9 mouse cellular contexts compared by ENCODE assay signal in genomic region chr15:98954425-98955253, GRCm38 (mm10). TPM values are rescaled to one million over a fixed set of nuclear protein-coding genes. Genes with fewer than 3 reads are reported as not detected.
DNase-seq lines count a peak whose midpoint lies in the region; ATAC-seq and TF ChIP-seq lines count a peak whose summit lies in the region.
"Had no signal": no experiment of that assay in that cellular context is flagged by ENCODE, and none has a peak within 500 bp of the region (broad histone marks: within the 10 kb centered on the region; RNA-seq: fewer than 3 reads in every experiment).

No protein-coding gene starts in this region.

- no peaks in the 10 kb centered on the region for H3K27me3 ChIP-seq in embryonic facial prominence, embryonic 11.5 days (ENCODE audit: control insufficient read depth, insufficient read depth, low read length)
- H3K27me3 ChIP-seq in hindbrain, postnatal 0 days (ENCODE audit: insufficient read depth, low read length), result no peaks in the 10 kb centered on the region
- H3K27me3 ChIP-seq in midbrain, postnatal 0 days (ENCODE audit: insufficient read depth, low read length), result no peaks in the 10 kb centered on the region

- H3K4me3 ChIP-seq in embryonic facial prominence, embryonic 11.5 days (ENCODE audit: low read depth, low read length), result 0 out of 2 replicates have a peak overlapping the region, but pooled peaks have one; percentile 1
- H3K4me3 ChIP-seq in hindbrain, postnatal 0 days (ENCODE audit: low read length), result peak overlapping the region; percentile 90
- peak overlapping the region; percentile 62 for H3K4me3 ChIP-seq in midbrain, postnatal 0 days (ENCODE audit: low read depth, low read length)

- peak; percentile 63 to 76 for DNase-seq in cerebellum, adult 18-20 months
- no peak for DNase-seq in cerebellum, postnatal 4 days (ENCODE audit: low spot score in 2 of 2)
- peak; percentile 49 for DNase-seq in A20 (ENCODE audit: low read depth, low spot score)
- peak; percentile 63 for DNase-seq in embryonic facial prominence, embryonic 11.5 days (ENCODE audit: low spot score)
- DNase-seq in hindbrain, postnatal 0 days (ENCODE audit: low spot score), result peak; percentile 81
- DNase-seq in midbrain, postnatal 0 days (ENCODE audit: low spot score), result peak; percentile 78
- DNase-seq in adrenal gland, postnatal 4 days (ENCODE audit: low spot score in 2 of 2), result no peak

- H3K4me2 ChIP-seq in embryonic facial prominence, embryonic 11.5 days (ENCODE audit: low read depth, low read length), result peak overlapping the region; percentile 26
- H3K4me2 ChIP-seq in hindbrain, postnatal 0 days (ENCODE audit: low read depth, low read length), result peak overlapping the region; percentile 76
- H3K4me2 ChIP-seq in midbrain, postnatal 0 days (ENCODE audit: low read depth, low read length, poor library complexity, severe bottlenecking), result peak overlapping the region; percentile 83

- H3K9me3 ChIP-seq in embryonic facial prominence, embryonic 11.5 days (replicated peaks; ENCODE audit: control insufficient read depth, low read length), result no peaks in the 10 kb centered on the region
- no peaks in the 10 kb centered on the region for H3K9me3 ChIP-seq in hindbrain, postnatal 0 days (ENCODE audit: low read length)
- no peaks in the 10 kb centered on the region for H3K9me3 ChIP-seq in midbrain, postnatal 0 days (ENCODE audit: low read length)

- H3K9ac ChIP-seq in embryonic facial prominence, embryonic 11.5 days (replicated peaks; ENCODE audit: low read length), result peak overlapping the region; percentile 69
- peak overlapping the region; percentile 81 for H3K9ac ChIP-seq in hindbrain, postnatal 0 days (replicated peaks; ENCODE audit: low read length)
- peak overlapping the region; percentile 75 for H3K9ac ChIP-seq in midbrain, postnatal 0 days (replicated peaks; ENCODE audit: low read length, poor library complexity, severe bottlenecking)

- no peak for ATAC-seq in embryonic facial prominence, embryonic 11.5 days (replicated peaks; ENCODE audit: insufficient number of reproducible peaks, low FRiP score, low TSS enrichment, low read depth)
- no peak for ATAC-seq in hindbrain, postnatal 0 days
- ATAC-seq in midbrain, postnatal 0 days (ENCODE audit: low FRiP score), result no peak
- ATAC-seq in erythroid progenitor cell, adult 5-6 weeks (replicated peaks; ENCODE audit: low FRiP score, poor library complexity, severe bottlenecking), result no peak

- no peak for TF ChIP-seq CTCF in hindbrain, postnatal 0 days (IDR thresholded peaks at IDR 0.05; ENCODE audit: low read depth)
- TF ChIP-seq CTCF in midbrain, postnatal 0 days (IDR thresholded peaks at IDR 0.05), result no peak

- 12% methylated on average over 14 of the region's 14 CpGs for WGBS in embryonic facial prominence, embryonic 11.5 days
- 4% methylated on average over 14 of the region's 14 CpGs for WGBS in hindbrain, postnatal 0 days
- WGBS in midbrain, postnatal 0 days, result 5% methylated on average over 14 of the region's 14 CpGs

- H3K4me1 ChIP-seq in embryonic facial prominence, embryonic 11.5 days (ENCODE audit: control insufficient read depth, insufficient read depth, low read length), result no peaks in the 10 kb centered on the region
- no peaks in the 10 kb centered on the region; the same call in 1 of the 2 replicates for H3K4me1 ChIP-seq in hindbrain, postnatal 0 days (ENCODE audit: insufficient read depth, low read length)
- H3K4me1 ChIP-seq in midbrain, postnatal 0 days (ENCODE audit: insufficient read depth, low read length), result no peaks in the 10 kb centered on the region

- no peaks in the 10 kb centered on the region; the same call in 1 of the 2 replicates for H3K36me3 ChIP-seq in embryonic facial prominence, embryonic 11.5 days (replicated peaks; ENCODE audit: control insufficient read depth, insufficient read depth, low read depth, low read length)
- H3K36me3 ChIP-seq in hindbrain, postnatal 0 days (ENCODE audit: insufficient read depth, low read length), result no peaks in the 10 kb centered on the region; the same call in 1 of the 2 replicates
- peaks cover 4% of the 10 kb centered on the region; the same call in 1 of the 2 replicates for H3K36me3 ChIP-seq in midbrain, postnatal 0 days (ENCODE audit: insufficient read depth, low read length)

- H3K27ac ChIP-seq in embryonic facial prominence, embryonic 11.5 days (replicated peaks; ENCODE audit: low read depth, low read length), result peak overlapping the region; percentile 65
- peak overlapping the region; percentile 100 for H3K27ac ChIP-seq in hindbrain, postnatal 0 days
- peak overlapping the region; percentile 94 for H3K27ac ChIP-seq in midbrain, postnatal 0 days (ENCODE audit: low read depth, low read length)
- H3K27ac ChIP-seq: macrophage had no signal

RNA-seq across cellular contexts. Expression of gene Tuba1a, which starts 1.1 kb away (rescaled TPM):
- polyA plus RNA-seq in embryonic facial prominence, embryonic 11.5 days (2014; fragmentation: Nextera tagmentation; extraction: Ambion mirVana), result 3,177 and 3,658 TPM in 2 replicates
- 18,723 and 19,179 TPM in 2 replicates for total RNA-seq in hindbrain, postnatal 0 days (2014; rRNA removed)
- 11,647 and 12,500 TPM in 2 replicates for polyA plus RNA-seq in hindbrain, postnatal 0 days (2015; fragmentation: Nextera tagmentation; extraction: Ambion mirVana)
- total RNA-seq in midbrain, postnatal 0 days (2014; rRNA removed), result 17,447 and 20,461 TPM in 2 replicates
- polyA plus RNA-seq in midbrain, postnatal 0 days (2015; fragmentation: Nextera tagmentation; extraction: Ambion mirVana), result 15,641 and 16,823 TPM in 2 replicates
- total RNA-seq in erythroid progenitor cell, adult 5-6 weeks (2015; ENCODE audit: low replicate concordance), result 6.5 and 38.1 TPM in 2 replicates
- total RNA-seq in erythroid progenitor cell, adult 5-6 weeks (2017; ENCODE audit: low replicate concordance), result 5.9 and 9.6 TPM in 2 replicates
- total RNA-seq in adrenal gland, postnatal 4 days (2021), result 100 to 1,000 TPM; 323 to 446 TPM

RNA-seq across cellular contexts. Expression of gene Gm49450, which starts 1.3 kb away (rescaled TPM):
- polyA plus RNA-seq in embryonic facial prominence, embryonic 11.5 days (2014; fragmentation: Nextera tagmentation; extraction: Ambion mirVana), result not detected in 2 replicates
- 1,661 and 1,767 TPM in 2 replicates for total RNA-seq in hindbrain, postnatal 0 days (2014; rRNA removed)
- not detected in 2 replicates for polyA plus RNA-seq in hindbrain, postnatal 0 days (2015; fragmentation: Nextera tagmentation; extraction: Ambion mirVana)
- 1,797 and 2,945 TPM in 2 replicates for total RNA-seq in midbrain, postnatal 0 days (2014; rRNA removed)
- polyA plus RNA-seq in midbrain, postnatal 0 days (2015; fragmentation: Nextera tagmentation; extraction: Ambion mirVana), result not detected in 2 replicates
- not detected in 2 replicates for total RNA-seq in erythroid progenitor cell, adult 5-6 weeks (2015; ENCODE audit: low replicate concordance)
- total RNA-seq in erythroid progenitor cell, adult 5-6 weeks (2017; ENCODE audit: low replicate concordance), result not detected in 2 replicates
- not detected for total RNA-seq in adrenal gland, postnatal 4 days (2021)

RNA-seq across cellular contexts. Expression of gene Tuba1b, which starts 20.3 kb away (rescaled TPM):
- polyA plus RNA-seq in embryonic facial prominence, embryonic 11.5 days (2014; fragmentation: Nextera tagmentation; extraction: Ambion mirVana), result 2,291 and 2,381 TPM in 2 replicates
- 3,512 and 3,813 TPM in 2 replicates for total RNA-seq in hindbrain, postnatal 0 days (2014; rRNA removed)
- polyA plus RNA-seq in hindbrain, postnatal 0 days (2015; fragmentation: Nextera tagmentation; extraction: Ambion mirVana), result 1,613 and 1,711 TPM in 2 replicates
- 2,522 and 3,264 TPM in 2 replicates for total RNA-seq in midbrain, postnatal 0 days (2014; rRNA removed)
- 1,582 and 1,796 TPM in 2 replicates for polyA plus RNA-seq in midbrain, postnatal 0 days (2015; fragmentation: Nextera tagmentation; extraction: Ambion mirVana)
- 2,503 and 2,754 TPM in 2 replicates for total RNA-seq in erythroid progenitor cell, adult 5-6 weeks (2015; ENCODE audit: low replicate concordance)
- 632 and 670 TPM in 2 replicates for total RNA-seq in erythroid progenitor cell, adult 5-6 weeks (2017; ENCODE audit: low replicate concordance)
- 100 to 1,000 TPM; 512 to 526 TPM for total RNA-seq in adrenal gland, postnatal 4 days (2021)

RNA-seq across cellular contexts. Expression of gene Lmbr1l, which starts 36.6 kb away (rescaled TPM):
- polyA plus RNA-seq in embryonic facial prominence, embryonic 11.5 days (2014; fragmentation: Nextera tagmentation; extraction: Ambion mirVana), result 3.9 and 7.1 TPM in 2 replicates
- total RNA-seq in hindbrain, postnatal 0 days (2014; rRNA removed), result 28.7 and 51.0 TPM in 2 replicates
- 20.0 and 20.9 TPM in 2 replicates for polyA plus RNA-seq in hindbrain, postnatal 0 days (2015; fragmentation: Nextera tagmentation; extraction: Ambion mirVana)
- total RNA-seq in midbrain, postnatal 0 days (2014; rRNA removed), result 46.0 and 56.9 TPM in 2 replicates
- polyA plus RNA-seq in midbrain, postnatal 0 days (2015; fragmentation: Nextera tagmentation; extraction: Ambion mirVana), result 19.6 and 21.7 TPM in 2 replicates
- 7.9 and 15.1 TPM in 2 replicates for total RNA-seq in erythroid progenitor cell, adult 5-6 weeks (2015; ENCODE audit: low replicate concordance)
- 9.0 and 12.1 TPM in 2 replicates for total RNA-seq in erythroid progenitor cell, adult 5-6 weeks (2017; ENCODE audit: low replicate concordance)
- 10 to 100 TPM; 41.5 to 45.9 TPM for total RNA-seq in adrenal gland, postnatal 4 days (2021)

RNA-seq across cellular contexts. Expression of gene Dhh, which starts 56.3 kb away (rescaled TPM):
- 0.76 and 1.3 TPM in 2 replicates for polyA plus RNA-seq in embryonic facial prominence, embryonic 11.5 days (2014; fragmentation: Nextera tagmentation; extraction: Ambion mirVana)
- 0.29 and 0.68 TPM in 2 replicates for total RNA-seq in hindbrain, postnatal 0 days (2014; rRNA removed)
- 0.85 and 1.0 TPM in 2 replicates for polyA plus RNA-seq in hindbrain, postnatal 0 days (2015; fragmentation: Nextera tagmentation; extraction: Ambion mirVana)
- 0.38 and 0.71 TPM in 2 replicates for total RNA-seq in midbrain, postnatal 0 days (2014; rRNA removed)
- 0.18 and 0.22 TPM in 2 replicates for polyA plus RNA-seq in midbrain, postnatal 0 days (2015; fragmentation: Nextera tagmentation; extraction: Ambion mirVana)
- not detected in 2 replicates for total RNA-seq in erythroid progenitor cell, adult 5-6 weeks (2015; ENCODE audit: low replicate concordance)
- total RNA-seq in erythroid progenitor cell, adult 5-6 weeks (2017; ENCODE audit: low replicate concordance), result not detected in 2 replicates
- total RNA-seq in adrenal gland, postnatal 4 days (2021), result 1 to 10 TPM; 2.1 to 2.9 TPM
- polyA plus RNA-seq: macrophage had no signal

Comparison
In these comparisons a context has a peak if more than half of its experiments do, and no peak if none do; other contexts are left out.
1. DNase-seq: peak in cerebellum, adult 18-20 months (2 of 2), A20 (single experiment), embryonic facial prominence, embryonic 11.5 days (single experiment), hindbrain, postnatal 0 days (single experiment) and midbrain, postnatal 0 days (single experiment); none in cerebellum, postnatal 4 days (0 of 2) and adrenal gland, postnatal 4 days (0 of 2).
2. H3K4me2 ChIP-seq: peak in every context shown above with its lines; median percentile 83 in midbrain, postnatal 0 days; 76 in hindbrain, postnatal 0 days; 26 in embryonic facial prominence, embryonic 11.5 days.
3. H3K4me3 ChIP-seq: peak in every context shown above with its lines; median percentile 90 in hindbrain, postnatal 0 days; 62 in midbrain, postnatal 0 days; 1 in embryonic facial prominence, embryonic 11.5 days.
4. RNA of gene Tuba1a, which starts 1.1 kb away (total RNA-seq): 17,447 to 20,461 TPM in midbrain, postnatal 0 days and 18,723 to 19,179 TPM in hindbrain, postnatal 0 days; 323 to 446 TPM in adrenal gland, postnatal 4 days and 5.9 to 38.1 TPM in erythroid progenitor cell, adult 5-6 weeks; every median in the first group is over 10 times any median in the second.
5. RNA of gene Gm49450, which starts 1.3 kb away (total RNA-seq): 1,797 to 2,945 TPM in midbrain, postnatal 0 days and 1,661 to 1,767 TPM in hindbrain, postnatal 0 days; not detected in erythroid progenitor cell, adult 5-6 weeks and not detected in adrenal gland, postnatal 4 days; every median in the first group is over 1,000 times any median in the second.
6. Peak in every context shown above with its lines, with median percentiles within 50 percentile points of each other: H3K27ac ChIP-seq and H3K9ac ChIP-seq.